Mouse (Mus musculus): Measurements from ENCODE around the gene Slc35c2. TPM values are rescaled to one million over a fixed set of nuclear protein-coding genes. Genes with fewer than 3 reads are reported as not detected.

The Slc35c2 gene
- polyA plus RNA-seq, 1 experiment from 2014 or later = 37.6 TPM

- peaks cover 46% of the 10 kb centered on the region for H3K27me3 ChIP-seq (replicated peaks)
- no peak overlapping the region for H3K27ac ChIP-seq (replicated peaks)
- H3K9ac ChIP-seq = 0 out of 2 replicates have a peak overlapping the region, but pooled peaks have one; percentile 6
- H3K4me2 ChIP-seq = no peak overlapping the region
- H3K36me3 ChIP-seq = no peaks in the 10 kb centered on the region
- H3K9me3 ChIP-seq = no peaks in the 10 kb centered on the region
- peaks cover 20% of the 10 kb centered on the region for H3K4me1 ChIP-seq
- H3K4me3 ChIP-seq = no peak overlapping the region
- ATAC-seq (ENCODE audit: extremely low read depth, insufficient number of reproducible peaks, low FRiP score, low TSS enrichment) = no peak
- 18% methylated on average over 8 of the region's 8 CpGs for WGBS
These were observed 16.3 kb downstream of the Slc35c2 start for GRCm38 (mm10) chr2:165271326-165271725.

- Histone ChIP-seq H3K4me2 (peak overlapping the region; percentile 22), H3K36me3 (no peaks in the 10 kb centered on the region), H3K27ac (replicated peaks) (no peak overlapping the region), H3K4me1 (peaks cover 20% of the 10 kb centered on the region), H3K9me3 (no peaks in the 10 kb centered on the region), H3K27me3 (replicated peaks) (peaks cover 50% of the 10 kb centered on the region), H3K9ac (no peak overlapping the region), H3K4me3 (no peak overlapping the region)
- ATAC-seq (ENCODE audit: extremely low read depth, insufficient number of reproducible peaks, low FRiP score, low TSS enrichment) = no peak
- WGBS = 27% methylated on average over 7 of the region's 7 CpGs
These were observed 16.8 kb downstream of the Slc35c2 start for GRCm38 (mm10) chr2:165270858-165271257.

- WGBS = 34% methylated on average over 12 of the region's 12 CpGs
- H3K27ac ChIP-seq (replicated peaks) = no peak overlapping the region
- no peaks in the 10 kb centered on the region for H3K9me3 ChIP-seq
- peaks cover 16% of the 10 kb centered on the region for H3K4me1 ChIP-seq
- no peak overlapping the region for H3K4me2 ChIP-seq
- H3K4me3 ChIP-seq = no peak overlapping the region
- peaks cover 71% of the 10 kb centered on the region for H3K27me3 ChIP-seq (replicated peaks)
- H3K9ac ChIP-seq = no peak overlapping the region
- ATAC-seq (ENCODE audit: extremely low read depth, insufficient number of reproducible peaks, low FRiP score, low TSS enrichment) = no peak
- no peaks in the 10 kb centered on the region for H3K36me3 ChIP-seq
These were observed 20.9 kb downstream of the Slc35c2 start for GRCm38 (mm10) chr2:165266739-165267138.

- no peaks in the 10 kb centered on the region for H3K4me1 ChIP-seq
- no peak overlapping the region for H3K9ac ChIP-seq
- peaks cover 87% of the 10 kb centered on the region for H3K27me3 ChIP-seq (replicated peaks)
- WGBS = 72% methylated on average over 7 of the region's 7 CpGs
- no peak overlapping the region for H3K4me3 ChIP-seq
- no peak for ATAC-seq (ENCODE audit: extremely low read depth, insufficient number of reproducible peaks, low FRiP score, low TSS enrichment)
- H3K9me3 ChIP-seq = no peaks in the 10 kb centered on the region
- no peak overlapping the region for H3K4me2 ChIP-seq
- H3K36me3 ChIP-seq = no peaks in the 10 kb centered on the region
- H3K27ac ChIP-seq (replicated peaks) = no peak overlapping the region
These were observed 23.8 kb downstream of the Slc35c2 start for GRCm38 (mm10) chr2:165263861-165264260.

- Histone ChIP-seq H3K4me1 (no peaks in the 10 kb centered on the region), H3K36me3 (no peaks in the 10 kb centered on the region), H3K27me3 (replicated peaks) (peaks cover 87% of the 10 kb centered on the region), H3K27ac (replicated peaks) (no peak overlapping the region), H3K4me3 (no peak overlapping the region), H3K4me2 (no peak overlapping the region), H3K9me3 (no peaks in the 10 kb centered on the region), H3K9ac (no peak overlapping the region)
- 52% methylated on average over 18 of the region's 18 CpGs for WGBS
- no peak for ATAC-seq (ENCODE audit: extremely low read depth, insufficient number of reproducible peaks, low FRiP score, low TSS enrichment)
These were observed 25.2 kb downstream of the Slc35c2 start for GRCm38 (mm10) chr2:165262274-165262990.

- WGBS = 68% methylated on average over 8 of the region's 8 CpGs
- ATAC-seq (ENCODE audit: extremely low read depth, insufficient number of reproducible peaks, low FRiP score, low TSS enrichment) = no peak
These were observed 27.8 kb downstream of the Slc35c2 start for GRCm38 (mm10) chr2:165259859-165260258.

GRCm38 (mm10) chr2:165258321-165258720 is 29.3 kb downstream of the Slc35c2 start:
- Histone ChIP-seq H3K27me3 (replicated peaks) (peaks cover 94% of the 10 kb centered on the region), H3K4me2 (no peak overlapping the region), H3K9me3 (no peaks in the 10 kb centered on the region), H3K27ac (replicated peaks) (no peak overlapping the region), H3K36me3 (no peaks in the 10 kb centered on the region), H3K4me1 (no peaks in the 10 kb centered on the region), H3K4me3 (no peak overlapping the region), H3K9ac (no peak overlapping the region)
- no peak for ATAC-seq (ENCODE audit: extremely low read depth, insufficient number of reproducible peaks, low FRiP score, low TSS enrichment)
- WGBS = 55% methylated on average over 6 of the region's 6 CpGs

More at GRCm38 (mm10) chr2:165259859-165260258, 27.8 kb downstream of the Slc35c2 start:
- peaks cover 93% of the 10 kb centered on the region for H3K27me3 ChIP-seq (replicated peaks)
- H3K4me1 ChIP-seq = no peaks in the 10 kb centered on the region
- no peak overlapping the region for H3K9ac ChIP-seq
- H3K4me2 ChIP-seq = no peak overlapping the region
- H3K9me3 ChIP-seq = no peaks in the 10 kb centered on the region
- H3K27ac ChIP-seq (replicated peaks) = no peak overlapping the region
- H3K4me3 ChIP-seq = no peak overlapping the region
- H3K36me3 ChIP-seq = no peaks in the 10 kb centered on the region

GRCm38 (mm10) chr2:165257151-165257834 is 30.4 kb downstream of the Slc35c2 start:
- Histone ChIP-seq H3K4me3 (no peak overlapping the region), H3K36me3 (no peaks in the 10 kb centered on the region), H3K4me1 (no peaks in the 10 kb centered on the region), H3K27me3 (replicated peaks) (peaks cover 94% of the 10 kb centered on the region), H3K9ac (no peak overlapping the region), H3K27ac (replicated peaks) (no peak overlapping the region), H3K9me3 (no peaks in the 10 kb centered on the region), H3K4me2 (no peak overlapping the region)
- no peak; the same call in 1 of the 2 replicates for ATAC-seq (ENCODE audit: extremely low read depth, insufficient number of reproducible peaks, low FRiP score, low TSS enrichment)
- 30% methylated on average over 11 of the region's 11 CpGs for WGBS

- Histone ChIP-seq H3K9me3 (no peaks in the 10 kb centered on the region), H3K4me3 (no peak overlapping the region), H3K4me1 (no peaks in the 10 kb centered on the region), H3K4me2 (no peak overlapping the region), H3K27me3 (replicated peaks) (peaks cover 92% of the 10 kb centered on the region), H3K9ac (no peak overlapping the region), H3K27ac (replicated peaks) (no peak overlapping the region), H3K36me3 (no peaks in the 10 kb centered on the region)
- ATAC-seq (ENCODE audit: extremely low read depth, insufficient number of reproducible peaks, low FRiP score, low TSS enrichment) = no peak
- 55% methylated on average over 10 of the region's 10 CpGs for WGBS
These were observed 31.5 kb downstream of the Slc35c2 start for GRCm38 (mm10) chr2:165256213-165256612.

- H3K27ac ChIP-seq (replicated peaks) = no peak overlapping the region
- H3K9ac ChIP-seq = no peak overlapping the region
- H3K4me2 ChIP-seq = no peak overlapping the region
- ATAC-seq (ENCODE audit: extremely low read depth, insufficient number of reproducible peaks, low FRiP score, low TSS enrichment) = no peak
- WGBS = 10% methylated on average over 10 of the region's 10 CpGs
- no peaks in the 10 kb centered on the region for H3K36me3 ChIP-seq
- no peaks in the 10 kb centered on the region for H3K9me3 ChIP-seq
- H3K4me1 ChIP-seq = no peaks in the 10 kb centered on the region
- H3K4me3 ChIP-seq = no peak overlapping the region
- H3K27me3 ChIP-seq (replicated peaks) = peaks cover 95% of the 10 kb centered on the region
These were observed 33.8 kb downstream of the Slc35c2 start for GRCm38 (mm10) chr2:165253867-165254266.

- no peaks in the 10 kb centered on the region for H3K4me1 ChIP-seq
- no peak overlapping the region for H3K27ac ChIP-seq (replicated peaks)
- H3K27me3 ChIP-seq (replicated peaks) = peaks cover 95% of the 10 kb centered on the region
- no peak overlapping the region for H3K9ac ChIP-seq
- no peaks in the 10 kb centered on the region for H3K36me3 ChIP-seq
- WGBS = 60% methylated on average over 8 of the region's 8 CpGs
- no peak overlapping the region for H3K4me3 ChIP-seq
- no peak overlapping the region for H3K4me2 ChIP-seq
- ATAC-seq (ENCODE audit: extremely low read depth, insufficient number of reproducible peaks, low FRiP score, low TSS enrichment) = no peak
- H3K9me3 ChIP-seq = no peaks in the 10 kb centered on the region
These were observed 34.4 kb downstream of the Slc35c2 start for GRCm38 (mm10) chr2:165253269-165253668.

GRCm38 (mm10) chr2:165252801-165253200 is 34.9 kb downstream of the Slc35c2 start:
- ATAC-seq (ENCODE audit: extremely low read depth, insufficient number of reproducible peaks, low FRiP score, low TSS enrichment) = no peak
- no peaks in the 10 kb centered on the region for H3K36me3 ChIP-seq
- H3K4me3 ChIP-seq = no peak overlapping the region
- H3K4me1 ChIP-seq = no peaks in the 10 kb centered on the region
- H3K27me3 ChIP-seq (replicated peaks) = peaks cover 95% of the 10 kb centered on the region
- H3K9ac ChIP-seq = no peak overlapping the region
- no peak overlapping the region for H3K27ac ChIP-seq (replicated peaks)
- H3K4me2 ChIP-seq = no peak overlapping the region
- no peaks in the 10 kb centered on the region for H3K9me3 ChIP-seq
- 47% methylated on average over 9 of the region's 9 CpGs for WGBS
